Mouse (Mus musculus): Measurements from ENCODE around the gene AI597479.

- TF ChIP-seq CTCF (IDR thresholded peaks at IDR 0.05; ENCODE audit: low read depth): no peak
- TF ChIP-seq EP300 (IDR thresholded peaks at IDR 0.05; ENCODE audit: low read depth): no peak
Measured at GRCm38 (mm10) chr1:43131591-43131990, 33.1 kb downstream of the AI597479 start.

Data from liver, postnatal 0 days (tissue).